ENCODE assay signal across 15 mouse cellular contexts in the genomic region with DNA sequence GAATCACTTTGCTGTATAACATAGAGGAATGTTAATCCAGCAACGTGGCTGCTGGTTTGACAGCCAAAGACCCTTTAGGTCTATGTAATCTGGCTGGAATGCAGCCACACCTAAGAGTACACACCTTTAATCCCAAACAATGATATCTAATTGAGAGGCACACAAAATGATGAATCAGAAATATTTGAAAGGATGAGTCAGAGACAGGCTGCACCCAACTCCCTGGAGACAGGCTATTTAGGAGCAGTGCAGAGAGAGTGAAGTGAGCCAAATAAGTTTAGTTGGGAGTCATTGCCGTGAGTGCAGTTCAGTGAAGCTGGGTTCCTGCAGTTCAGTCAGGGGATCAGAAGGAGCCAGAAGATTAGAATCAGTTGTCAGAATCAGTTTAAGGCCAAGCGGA.
DNase-seq lines count a peak whose midpoint lies in the region.
"Had no signal": no experiment of that assay in that cellular context is flagged by ENCODE, and none has a peak within 500 bp of the region (broad histone marks: within the 10 kb centered on the region; RNA-seq: fewer than 3 reads in every experiment).

No protein-coding gene starts in this region.

- peak; percentile 57 for DNase-seq in 3T3-L1 (ENCODE audit: low read depth, low spot score)
- DNase-seq in Muller cell, postnatal 12 days (ENCODE audit: inconsistent ontology term): peak; percentile 58
- DNase-seq in brain, adult 2 months (ENCODE audit: low read depth, low spot score): peak; percentile 21
- no peak for DNase-seq in spleen, adult 12 weeks (ENCODE audit: low spot score)
- DNase-seq in frontal cortex, postnatal 25 days (ENCODE audit: low spot score in 2 of 2): no peak
- DNase-seq in lung, adult 18-20 months: no peak
- DNase-seq: adrenal gland, adult 2 months; adrenal gland, postnatal 25 days; B cell, adult 2 months; cerebellum, adult 18-20 months; cerebellum, adult 9-10 months; cerebellum, postnatal 14 days; gastrocnemius, adult 2 months; gastrocnemius, postnatal 14 days; heart, adult 11 months had no signal

Comparison
In these comparisons a context has a peak if more than half of its experiments do, and no peak if none do; other contexts are left out.
1. DNase-seq: peak in 3T3-L1 (single experiment), Muller cell, postnatal 12 days (single experiment) and brain, adult 2 months (single experiment); none in spleen, adult 12 weeks (single experiment), frontal cortex, postnatal 25 days (0 of 2) and lung, adult 18-20 months (0 of 2).